Mouse (Mus musculus) heart, postnatal 14 days (tissue): ENCODE measurements around the gene Batf2. TPM values are rescaled to one million over a fixed set of nuclear protein-coding genes. Genes with fewer than 3 reads are reported as not detected.
A peak's percentile ranks its signal among the peaks of the same experiment; 100 is the strongest.

Experiments
- DNase-seq, 2 experiments: peaks; one replicate each; pipeline ENCODE4 v3.0.0; 2021 to 2022
- intact Hi-C: fragments of 180-260 bp; cut with DNase I; formaldehyde crosslinking; loops from one replicate; pipeline ENCODE4 v1.15.1; 2025
- long read RNA-seq, 2 experiments: library from polyadenylated mRNA; stranded (forward); transcript quantifications; one replicate each; pipeline ENCODE4 v2.0.0; 2021
- total RNA-seq, 2 experiments: library from RNA; stranded (reverse); gene quantifications; 2 replicates each; pipeline ENCODE4 v1.2.3; 2021

Batf2 gene
- under 1 TPM; 0.46 to 0.88 TPM for total RNA-seq
- long read RNA-seq, experiment 1: 0 reads
- long read RNA-seq, experiment 2, partial matches to known transcripts: 0 of 1 reads
- long read RNA-seq, experiment 2, other reads (novel, unspliced or antisense): 0 of 1 reads

DNA sequence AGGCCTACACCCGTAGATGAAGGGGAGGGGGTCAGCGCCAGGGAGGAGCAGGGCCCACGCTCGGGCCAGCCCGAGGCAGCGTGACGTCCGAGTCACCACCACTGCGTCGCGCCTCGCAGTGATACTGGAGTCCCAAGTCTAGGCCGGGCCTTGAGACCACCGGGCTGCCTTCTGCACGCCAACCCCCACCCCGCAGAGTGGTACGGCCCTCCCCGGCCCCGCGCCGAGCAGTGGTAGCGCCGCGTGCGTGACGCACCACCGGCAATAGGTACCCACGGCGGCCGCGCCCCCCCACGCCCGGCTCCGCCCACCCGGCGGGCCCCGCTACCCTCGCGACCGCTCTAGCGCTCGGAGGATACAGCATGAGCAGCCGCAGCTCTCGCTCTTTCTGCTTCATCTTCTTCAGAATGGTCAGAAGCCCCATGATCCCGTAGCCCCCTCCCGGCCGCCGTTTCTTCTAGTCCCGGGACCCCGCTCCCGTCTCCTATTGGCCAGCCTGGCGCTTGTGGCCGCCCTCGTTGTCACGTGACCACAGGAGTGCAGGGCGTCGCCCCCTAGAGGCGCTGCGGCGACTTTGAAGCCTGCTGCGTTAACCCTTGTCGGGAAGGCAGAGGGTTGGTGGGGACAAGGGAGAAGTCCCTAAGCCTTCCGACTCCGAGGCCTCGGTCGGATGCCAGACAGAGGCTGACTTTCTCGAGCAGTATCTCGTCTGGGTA lies at the start of gene Batf2:
Batf2 (plus strand) TSS at position 306 of the 716 bp plus-strand sequence.
- DNase-seq: peak; percentile 91 to 93
- intact Hi-C loops: loop anchor here (5.0 kb wide), 1 partner anchor 96 kb away; the partner anchor contains the start of gene Ppp2r5b

DNA sequence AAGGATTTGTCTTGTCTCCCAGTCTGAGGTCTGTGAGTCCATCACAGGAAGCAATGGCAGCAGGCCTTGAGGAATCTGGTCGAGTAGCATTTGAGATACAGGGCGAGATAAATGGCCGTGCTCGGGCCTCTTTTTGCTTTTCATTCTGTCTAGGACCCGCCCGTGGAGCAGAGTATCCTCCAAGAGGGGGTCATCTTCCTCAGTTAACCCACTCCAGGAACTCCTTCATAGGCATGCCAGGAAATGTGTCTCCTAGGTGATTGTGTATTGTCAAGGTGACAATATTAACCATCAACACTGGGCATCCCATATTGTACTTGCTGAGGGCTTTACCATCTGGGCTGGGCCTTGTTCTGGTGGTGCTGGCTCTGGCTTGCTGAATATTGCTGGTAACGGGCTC lies 46.7 kb upstream of the Batf2 start, which contains the start of gene AC131692.1:
AC131692.1 (plus strand) TSS at position 301 of the 400 bp plus-strand sequence.
- intact Hi-C loops: no loop called here

GRCm38 (mm10) chr19:6097847-6098246 lies 42.9 kb upstream of the Batf2 start:
- intact Hi-C loops: no loop called here

More for the DNA sequence above, 46.7 kb upstream of the Batf2 start, which contains the start of gene AC131692.1:
- DNase-seq: no peak

DNA sequence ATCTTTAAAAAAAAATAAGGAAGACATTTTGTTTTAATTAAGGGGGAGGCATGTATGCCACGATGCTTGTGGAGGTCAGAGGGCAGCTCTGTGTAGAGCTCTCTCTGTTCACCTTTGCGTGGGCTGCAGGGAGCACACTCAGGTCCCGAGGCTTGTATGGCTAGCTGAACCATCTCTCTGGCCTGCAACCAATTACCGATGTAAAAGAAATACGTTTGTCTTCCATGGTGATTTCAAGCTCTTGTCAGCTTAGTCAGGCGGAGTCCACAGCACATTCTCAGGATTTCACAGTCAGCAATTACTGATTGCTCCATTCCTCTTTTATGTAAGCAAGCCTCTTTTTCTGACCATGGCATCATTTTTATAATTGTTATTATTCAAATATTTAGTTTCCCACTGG lies 39.6 kb upstream of the Batf2 start:
- intact Hi-C loops: no loop called here
- no peak for DNase-seq

More at GRCm38 (mm10) chr19:6097847-6098246, 42.9 kb upstream of the Batf2 start:
- DNase-seq: no peak

DNA sequence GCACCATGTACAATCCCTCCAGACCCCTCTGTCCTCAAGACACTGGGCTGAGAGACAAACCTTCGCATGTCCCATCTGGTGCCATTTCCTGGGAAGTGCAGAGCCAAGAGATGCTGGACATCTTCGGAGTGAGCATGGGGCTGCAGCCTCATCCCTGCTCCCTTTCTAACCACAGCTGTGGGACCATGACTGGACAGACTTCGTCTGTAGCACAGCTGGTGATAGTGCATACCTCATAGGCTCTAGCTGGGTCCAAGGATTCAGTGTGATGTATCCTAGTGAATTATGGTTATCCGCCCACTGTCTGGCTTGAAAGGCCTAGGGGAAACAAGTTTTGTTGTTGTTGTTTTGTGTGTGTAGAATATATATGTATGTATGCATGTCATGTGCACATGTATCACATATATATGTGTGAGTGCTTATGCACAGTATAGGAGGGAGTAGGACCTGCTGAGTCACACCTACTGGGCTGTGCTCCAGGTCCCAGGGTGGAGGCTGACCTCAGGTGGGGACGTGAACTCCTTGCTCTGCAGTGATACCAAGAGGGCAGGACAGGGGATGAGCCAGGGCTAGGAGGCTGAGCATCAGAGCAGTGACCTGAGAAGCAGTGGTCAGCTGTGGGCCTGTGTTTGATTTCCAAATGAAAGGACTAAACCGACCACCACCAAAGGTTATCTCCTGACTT lies 38.5 kb upstream of the Batf2 start:
- intact Hi-C loops: no loop called here
- peak in 1 of 2 experiments; percentile 21 for DNase-seq

GRCm38 (mm10) chr19:6104476-6104875 lies 36.3 kb upstream of the Batf2 start:
- DNase-seq: no peak
- intact Hi-C loops: no loop called here

DNA sequence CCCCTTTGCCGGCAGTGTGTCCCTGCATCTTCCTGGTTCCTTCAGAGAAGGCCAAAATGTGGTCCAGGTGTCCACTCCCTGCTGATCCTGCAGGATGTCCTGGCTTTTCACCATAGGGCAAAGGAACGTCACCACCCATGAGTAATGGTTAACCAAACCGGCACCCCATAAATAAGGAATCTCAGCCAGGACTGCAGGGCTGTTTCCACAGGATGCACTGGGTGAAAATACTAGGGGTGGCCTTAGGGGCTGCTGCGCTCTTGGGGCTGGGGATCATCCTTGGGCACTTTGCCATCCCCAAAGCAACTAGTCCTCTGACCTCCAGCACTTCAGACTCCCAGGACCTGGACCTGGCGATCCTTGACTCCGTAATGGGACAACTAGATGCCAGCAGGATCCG lies 35.2 kb upstream of the Batf2 start, which contains the start of gene Naaladl1:
Naaladl1 (plus strand) TSS at position 197 of the 400 bp plus-strand sequence.
- no peak for DNase-seq

DNA sequence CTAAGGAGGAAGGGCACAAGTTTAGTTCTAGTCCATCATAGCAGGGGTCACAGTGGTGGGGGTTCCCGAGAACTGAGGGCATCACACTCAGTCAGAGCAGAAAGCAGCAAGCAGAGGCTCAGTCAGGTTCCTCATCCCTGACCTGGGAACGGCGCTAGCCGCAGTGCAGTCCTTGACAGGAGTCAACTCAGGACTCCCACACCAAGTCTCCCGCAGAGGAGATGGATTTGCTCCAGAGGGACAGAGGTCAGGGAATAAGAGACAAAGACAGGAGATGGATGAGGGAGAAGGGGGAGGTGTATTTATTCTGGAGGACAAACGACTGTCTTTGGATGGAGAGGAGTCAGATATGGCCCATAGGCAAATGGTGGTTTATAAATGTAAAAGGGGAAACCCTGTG lies 27.7 kb upstream of the Batf2 start:
- intact Hi-C loops: no loop called here
- no peak for DNase-seq

More for the DNA sequence above, 35.2 kb upstream of the Batf2 start, which contains the start of gene Naaladl1:
- intact Hi-C loops: no loop called here

DNA sequence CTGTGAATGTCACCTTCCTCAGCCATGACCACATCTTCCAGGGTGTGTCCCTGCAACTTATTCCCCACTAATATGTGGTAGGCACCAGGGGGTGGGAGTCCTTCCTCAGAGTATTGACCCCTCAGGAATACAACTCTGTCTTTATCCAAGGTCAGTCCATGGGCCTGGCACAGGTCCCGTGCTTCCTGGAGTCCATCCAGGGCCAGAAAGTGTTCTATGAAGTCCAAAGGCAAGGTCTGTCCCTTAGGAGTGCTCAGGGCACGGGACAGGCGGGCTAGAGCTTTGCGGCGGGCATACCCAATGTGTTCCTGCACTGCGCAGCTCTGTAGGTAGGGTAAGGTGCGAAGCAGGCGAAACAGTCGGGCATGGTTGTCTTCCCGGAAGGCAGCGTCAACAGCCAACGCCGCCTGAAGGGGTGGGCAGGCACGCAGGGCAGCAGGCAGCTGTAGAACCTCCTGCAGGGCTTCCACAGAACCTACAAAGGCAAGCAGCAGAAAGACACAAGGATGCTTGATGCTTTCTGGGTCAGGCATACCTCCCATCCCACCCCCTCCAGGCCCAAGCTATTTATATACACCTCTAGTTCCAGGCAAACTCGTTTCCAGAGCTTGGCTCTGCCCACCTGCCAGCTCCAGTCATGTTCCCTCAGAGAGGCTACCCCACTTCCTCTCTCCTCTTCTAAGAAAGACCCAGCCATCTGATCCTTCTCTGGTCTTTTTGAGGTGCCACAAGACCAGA lies 24.5 kb upstream of the Batf2 start:
- intact Hi-C loops: no loop called here
- no peak for DNase-seq

DNA sequence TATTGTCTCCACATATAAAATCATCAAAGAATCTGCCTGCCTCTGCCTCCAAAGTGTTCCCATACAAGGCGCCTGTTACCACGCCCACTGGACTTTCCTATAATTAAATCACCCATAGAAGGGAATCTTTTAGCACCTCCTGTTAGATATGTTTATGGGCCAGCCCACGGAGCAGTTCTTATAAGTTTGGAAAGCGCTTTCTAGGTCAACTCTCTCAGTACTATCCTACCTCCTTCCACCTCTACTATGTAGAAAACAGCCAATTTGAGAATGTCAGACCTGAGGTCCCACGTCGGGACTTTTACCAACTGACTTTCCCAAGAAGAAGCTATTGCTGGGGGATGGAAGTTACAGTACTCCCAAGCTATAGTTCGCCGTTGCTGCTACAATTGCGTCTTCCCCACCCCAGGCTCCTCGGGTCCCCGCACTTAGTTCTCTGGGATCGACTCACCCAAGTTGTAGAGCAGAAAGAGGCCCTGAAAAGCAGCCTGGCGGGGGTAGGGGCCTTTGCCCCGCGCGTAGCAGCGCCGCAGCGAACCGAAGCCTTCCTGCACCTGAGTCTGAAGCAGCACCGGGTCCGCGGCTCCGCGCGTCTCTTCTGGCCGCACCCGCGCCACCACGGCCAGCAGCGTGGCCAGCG lies 23.3 kb upstream of the Batf2 start:
- no peak for DNase-seq
- intact Hi-C loops: no loop called here

DNA sequence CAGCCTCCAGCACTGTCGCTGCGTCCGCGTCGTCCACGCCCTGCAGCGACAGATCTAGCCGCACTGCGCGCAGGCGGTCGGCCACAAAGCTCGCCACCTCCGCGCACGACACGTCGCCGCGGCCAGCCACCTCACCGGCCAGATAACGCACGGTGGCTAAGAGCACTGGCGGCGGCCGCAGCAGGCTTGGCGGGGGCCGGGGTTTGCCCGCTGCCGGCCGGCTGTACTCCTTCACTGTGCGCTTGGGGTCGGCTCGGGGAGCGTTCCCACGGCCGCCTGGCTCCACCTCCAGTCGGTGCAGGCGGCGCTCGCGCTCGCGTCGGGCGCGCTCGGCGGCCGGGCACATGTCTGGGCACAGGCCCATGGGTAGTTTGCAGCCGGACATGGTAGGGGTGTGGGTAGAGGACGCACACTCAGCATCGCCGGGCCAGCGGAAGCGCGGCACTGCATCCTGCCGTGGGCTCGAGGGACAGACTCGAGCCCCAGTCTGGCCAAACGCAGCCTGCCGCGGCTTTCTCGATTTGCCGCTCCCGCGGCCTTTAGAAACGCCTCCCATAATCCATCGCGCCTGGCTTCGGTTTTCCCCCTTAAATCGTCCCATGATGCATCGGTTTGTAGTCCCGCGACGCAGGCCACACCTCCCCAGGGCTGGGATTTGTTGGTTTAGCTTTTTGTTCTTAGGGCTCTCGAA lies 22.7 kb upstream of the Batf2 start, which contains the start of gene Sac3d1:
Sac3d1 (minus strand) TSS at position 665 of the 691 bp plus-strand sequence.
- DNase-seq: peak; percentile 85 to 88
- intact Hi-C loops: no loop called here

DNA sequence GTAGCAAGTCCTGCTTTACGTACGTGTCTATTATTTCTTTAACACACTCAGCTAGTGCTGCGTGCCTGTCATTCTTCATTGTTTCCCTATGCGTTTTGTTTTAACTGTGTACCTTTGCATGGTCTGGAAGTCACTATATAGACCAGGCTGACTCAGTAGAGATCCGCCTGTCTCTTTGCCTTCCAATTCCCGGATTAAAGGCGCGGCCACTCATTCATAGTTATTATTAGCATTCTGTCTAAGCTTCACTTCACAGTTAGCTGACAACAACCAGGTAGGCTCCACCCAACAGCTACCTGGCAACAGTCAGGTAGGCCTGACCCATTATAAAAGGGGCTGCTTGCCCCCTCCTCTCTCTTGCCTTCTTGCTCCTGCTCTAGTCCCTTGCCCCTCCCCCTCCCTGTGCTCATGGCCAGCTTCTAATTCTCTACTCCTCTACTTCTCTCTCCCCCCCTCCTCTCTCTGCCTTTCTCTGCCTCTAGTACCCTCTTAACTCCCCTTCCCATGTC lies 22.1 kb upstream of the Batf2 start:
- intact Hi-C loops: no loop called here

GRCm38 (mm10) chr19:6121761-6122160 lies 19.0 kb upstream of the Batf2 start:
- intact Hi-C loops: no loop called here
- no peak for DNase-seq

More for the DNA sequence above, 22.1 kb upstream of the Batf2 start:
- no peak for DNase-seq

- DNase-seq: no peak
- intact Hi-C loops: no loop called here
Observed at GRCm38 (mm10) chr19:6123330-6123729, 17.5 kb upstream of the Batf2 start.

- no peak for DNase-seq
- intact Hi-C loops: loop anchor here (2.0 to 5.0 kb wide), 3 partner anchors 78 to 207 kb away; partner anchors contain the start of genes Men1, Pola2 and Syvn1
Observed at GRCm38 (mm10) chr19:6124898-6125297, 15.9 kb upstream of the Batf2 start.

- DNase-seq: peak; percentile 44 to 76
- intact Hi-C loops: loop anchor here (5.0 kb wide), 2 partner anchors 79 to 206 kb away; partner anchors contain the start of genes Men1 and Syvn1
Observed at GRCm38 (mm10) chr19:6126289-6126688, 14.5 kb upstream of the Batf2 start.

DNA sequence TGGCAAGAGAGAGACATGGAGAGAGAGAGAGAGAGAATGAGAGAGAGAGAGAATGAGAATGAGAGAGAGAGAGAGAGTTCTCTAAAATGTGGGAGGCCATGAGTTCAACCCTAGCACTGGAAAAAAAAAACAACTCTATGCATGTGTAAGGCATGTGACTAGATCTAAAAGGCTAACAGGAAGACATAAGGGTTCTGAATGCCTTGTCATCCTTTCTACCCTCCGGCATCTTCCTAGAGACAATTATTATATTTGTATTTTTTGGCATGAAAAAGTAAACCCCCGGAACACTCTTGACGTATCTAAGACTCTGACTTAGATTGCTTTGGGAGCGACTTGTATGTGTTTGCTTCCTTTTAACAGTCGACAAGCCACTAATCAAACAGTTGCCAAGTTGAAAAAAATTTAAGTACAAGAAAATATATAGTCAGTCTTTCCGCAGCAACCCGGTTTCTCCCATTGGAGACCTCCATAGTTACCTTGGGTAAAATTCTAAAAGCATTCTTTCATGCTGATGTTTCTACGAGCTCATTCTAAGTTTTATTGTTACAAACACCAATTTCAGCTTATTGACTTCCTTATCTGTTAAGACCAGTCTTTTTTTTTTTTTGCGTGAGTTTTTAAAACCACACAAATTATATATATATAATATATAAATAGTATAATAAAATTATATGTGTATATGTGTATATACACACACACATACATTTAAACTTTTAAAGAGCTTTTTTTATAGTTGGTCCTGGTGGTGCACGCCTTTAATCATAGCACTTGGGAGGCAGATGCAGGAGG lies 13.8 kb upstream of the Batf2 start:
- DNase-seq: no peak
- intact Hi-C loops: loop anchor here (5.0 kb wide), 2 partner anchors 80 to 205 kb away; partner anchors contain the start of genes Men1 and Syvn1

DNA sequence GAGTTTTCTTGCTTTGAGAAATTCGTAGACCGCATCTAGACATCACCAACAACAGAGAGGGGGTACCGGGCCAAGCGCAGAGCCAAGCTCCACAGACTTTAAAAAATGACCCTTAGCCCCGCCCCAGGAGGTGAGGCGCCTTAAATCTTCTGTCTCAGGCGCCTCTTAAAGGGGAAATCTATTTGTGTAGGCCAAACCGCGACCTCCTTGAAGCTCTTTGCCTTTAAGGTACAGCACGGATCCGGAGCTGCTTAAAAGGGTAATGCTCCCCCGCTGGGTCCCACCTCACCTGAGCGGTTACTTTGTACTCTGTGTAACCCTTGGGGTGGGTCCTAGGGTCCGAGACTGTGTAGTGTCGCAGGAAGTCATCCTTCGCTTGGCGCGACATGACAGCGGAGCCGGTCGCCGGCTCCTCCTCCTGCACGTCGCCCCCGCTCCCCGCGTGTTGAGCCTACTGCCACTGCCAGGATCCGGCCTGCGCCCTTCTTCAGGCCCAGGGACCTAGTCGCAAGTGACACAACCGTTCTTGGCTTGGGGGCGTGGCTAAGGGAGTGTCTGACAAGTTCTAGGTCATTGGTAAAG lies 12.9 kb upstream of the Batf2 start, which contains the start of gene Snx15:
Snx15 (minus strand) TSS at position 545 of the 582 bp plus-strand sequence.
- DNase-seq: peak; percentile 92 to 94
- intact Hi-C loops: loop anchor here (5.0 kb wide), 2 partner anchors 81 to 204 kb away; partner anchors contain the start of genes Men1 and Syvn1
